Mouse (Mus musculus): ENCODE results near the gene Itga3.

DNA sequence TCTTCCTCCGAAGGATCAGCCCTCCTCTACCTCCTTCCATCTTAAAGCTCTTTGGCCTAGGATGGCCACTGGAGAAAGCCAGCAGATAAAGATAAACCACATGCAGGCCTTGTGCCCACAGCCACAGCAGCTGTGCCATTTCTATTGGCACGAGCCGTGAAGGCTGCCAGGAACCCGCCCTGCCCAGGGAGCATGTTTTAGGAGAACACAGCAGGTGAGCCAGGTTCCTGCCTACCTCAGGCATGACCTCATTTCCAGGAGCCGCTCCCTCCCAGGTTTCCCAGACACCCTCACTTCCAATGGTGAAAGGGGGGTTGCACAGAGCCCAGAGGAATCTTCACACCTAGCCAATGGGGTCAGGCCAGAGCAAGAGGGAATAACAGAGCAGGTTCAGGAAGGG, 3.8 kb downstream of the Itga3 start:
- TF ChIP-seq GATA1 (IDR thresholded peaks at IDR 0.05; ENCODE audit: borderline replicate concordance, low read length) (no peak), FLI1 (IDR thresholded peaks at IDR 0.05; ENCODE audit: low read length) (no peak)
